Mouse (Mus musculus): ENCODE measurements around the gene Rpl36al.

GRCm38 (mm10) chr12:69171307-69171706 lies 12.6 kb downstream of the Rpl36al start:
- no peak for TF ChIP-seq CTCF (IDR thresholded peaks at IDR 0.05; ENCODE audit: low read depth, low read length)
- TF ChIP-seq POLR2A (IDR thresholded peaks at IDR 0.05; ENCODE audit: extremely low read depth, insufficient read depth, low read length) = no peak

Measured in liver, adult 2 months (tissue).